Mouse (Mus musculus): ENCODE data around the gene Serpinb6c.

The Serpinb6c gene

DNA sequence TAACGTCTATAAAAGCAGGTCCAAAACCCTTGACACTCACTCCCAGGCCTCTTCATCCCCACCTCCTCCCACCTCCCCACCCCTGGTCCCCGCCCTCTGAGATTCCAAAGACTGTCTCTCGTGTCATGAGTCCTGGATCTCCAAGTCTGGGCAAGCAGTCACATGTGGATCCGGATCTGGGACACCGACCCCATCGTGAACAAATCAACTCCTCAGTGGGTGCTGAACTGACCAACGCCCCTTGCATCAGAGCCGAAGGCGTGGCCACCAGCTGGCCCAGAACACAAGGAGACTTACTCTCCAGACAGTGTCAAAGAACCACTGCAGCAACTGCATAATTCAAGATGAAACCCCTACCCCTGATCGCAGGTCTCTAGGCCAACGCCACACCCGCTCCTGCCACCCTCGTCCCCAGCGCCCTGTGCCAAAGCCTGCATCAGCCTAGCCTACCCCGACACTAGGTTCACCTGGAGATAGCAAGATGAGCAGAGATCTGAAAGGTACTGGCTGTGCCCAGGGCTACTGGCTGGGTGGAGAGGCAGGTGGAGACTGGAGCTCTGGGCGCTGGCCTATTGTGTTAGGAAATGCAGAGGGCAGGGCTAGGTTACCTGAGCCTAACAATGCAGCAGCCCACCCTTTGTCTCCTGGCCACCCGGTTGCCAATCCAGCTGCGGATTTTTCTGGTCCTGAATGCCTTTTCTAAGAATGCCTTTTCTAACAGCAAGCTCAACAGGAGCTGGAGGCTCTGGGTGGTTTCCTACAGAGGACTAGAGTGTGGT is at the start of gene Serpinb6c:
Serpinb6c (minus strand) TSS at position 533 of the 779 bp plus-strand sequence.
- WGBS: 84% methylated on average over 18 of the region's 18 CpGs

DNA sequence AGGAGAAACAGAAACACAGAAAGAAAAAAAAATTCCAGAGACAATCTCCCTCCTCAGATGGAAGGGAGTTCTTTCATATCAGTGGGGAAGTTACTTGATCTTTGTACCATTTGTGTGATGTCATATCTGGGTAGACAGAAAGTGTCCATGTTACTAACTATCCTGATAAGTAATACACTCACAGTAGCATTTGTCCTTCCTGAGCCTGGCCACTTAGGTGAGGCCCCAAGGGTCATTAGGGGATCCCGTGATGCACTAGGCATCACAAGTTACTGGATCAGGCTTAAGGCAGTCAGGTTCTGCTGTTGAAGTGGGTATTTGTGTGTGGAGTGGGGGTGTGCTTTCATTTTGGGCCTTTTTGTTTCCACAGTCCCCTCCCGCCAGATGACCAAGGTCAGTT is 47.4 kb upstream of the Serpinb6c start:
- 93% methylated on average over 2 of the region's 2 CpGs for WGBS

DNA sequence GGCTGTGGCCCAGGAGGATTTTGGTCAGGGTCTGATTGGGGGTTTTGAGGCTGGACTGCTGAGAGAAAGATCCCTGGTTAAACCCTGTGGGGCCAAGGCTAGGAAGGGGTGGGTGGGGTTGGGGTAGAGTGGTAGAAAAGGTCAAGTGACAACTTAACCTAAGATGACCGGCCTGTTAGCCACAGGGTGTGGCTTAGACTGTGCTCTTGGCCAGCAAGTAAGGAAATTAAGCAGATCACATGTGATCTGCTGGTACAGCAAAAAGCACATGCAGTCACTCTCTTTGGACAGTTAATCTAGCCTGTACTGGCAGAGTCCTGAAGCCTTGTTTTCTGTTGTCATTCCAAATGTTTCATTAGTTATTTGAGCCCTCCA is 46.6 kb upstream of the Serpinb6c start:
- WGBS: 80% methylated on average over 1 of the region's 1 CpGs

DNA sequence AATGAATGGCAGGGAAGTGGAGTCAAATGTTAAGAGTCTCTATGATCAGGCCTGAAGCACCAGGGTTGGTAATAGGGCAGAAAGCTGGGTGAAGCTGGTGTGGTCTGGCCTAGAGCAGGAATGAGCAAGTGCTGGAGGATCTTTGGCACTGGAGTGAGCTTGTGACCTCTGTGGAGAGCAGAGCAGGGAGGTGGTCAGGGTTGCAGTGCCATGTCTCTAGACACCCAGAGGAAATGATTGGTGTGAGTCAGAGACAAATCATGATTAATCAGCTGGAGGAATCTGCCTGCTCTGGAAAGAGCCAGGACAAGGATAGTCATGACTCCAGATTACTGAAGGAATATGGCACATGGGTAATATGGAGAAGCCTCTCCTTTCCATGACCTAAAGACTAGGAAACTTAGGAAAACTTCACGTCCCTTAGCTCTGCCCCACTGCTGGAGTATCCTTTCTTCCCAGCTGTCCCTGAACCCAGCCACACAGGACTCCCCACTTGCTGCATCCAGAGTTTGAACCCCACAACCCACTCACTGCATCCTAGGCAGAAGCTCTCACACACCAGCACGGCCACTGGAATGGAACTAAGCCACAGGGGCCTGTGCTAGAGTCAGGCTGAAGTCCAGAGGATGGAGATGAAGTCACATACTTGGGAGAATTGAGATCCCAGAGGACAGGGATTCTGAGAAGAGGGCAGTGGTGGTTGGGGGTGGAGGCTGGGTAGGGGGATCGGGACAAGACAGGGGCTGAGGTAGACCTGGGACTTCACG is 46.0 kb upstream of the Serpinb6c start:
- 94% methylated on average over 4 of the region's 4 CpGs for WGBS

DNA sequence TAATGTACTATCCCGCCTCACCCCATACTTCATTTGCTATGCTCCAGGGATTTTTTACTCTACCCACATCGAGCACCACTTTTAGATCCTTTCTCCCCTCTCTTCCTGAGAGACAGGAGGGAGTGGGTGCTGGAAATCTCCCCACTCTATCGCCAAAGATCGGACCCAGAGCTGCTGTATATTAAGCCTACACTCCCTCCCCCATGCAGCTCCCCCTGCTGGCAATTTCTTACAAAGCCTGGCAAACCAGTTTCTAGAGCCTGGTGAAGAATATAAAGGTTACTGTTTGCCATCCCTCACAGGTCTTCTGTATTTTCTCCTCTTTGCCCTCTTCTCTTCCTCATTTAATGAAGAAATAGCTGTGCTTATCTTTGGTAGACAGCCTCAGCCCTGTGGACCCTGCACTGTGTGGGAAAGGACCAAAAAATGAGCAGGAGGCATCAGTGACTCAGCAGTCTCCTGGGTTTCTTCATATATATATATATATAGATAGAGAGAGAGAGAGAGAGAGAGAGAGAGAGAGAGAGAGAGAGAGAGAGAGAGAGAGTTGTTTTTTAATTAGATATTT is 36.8 kb upstream of the Serpinb6c start:
- 23% methylated on average over 4 of the region's 4 CpGs for WGBS

DNA sequence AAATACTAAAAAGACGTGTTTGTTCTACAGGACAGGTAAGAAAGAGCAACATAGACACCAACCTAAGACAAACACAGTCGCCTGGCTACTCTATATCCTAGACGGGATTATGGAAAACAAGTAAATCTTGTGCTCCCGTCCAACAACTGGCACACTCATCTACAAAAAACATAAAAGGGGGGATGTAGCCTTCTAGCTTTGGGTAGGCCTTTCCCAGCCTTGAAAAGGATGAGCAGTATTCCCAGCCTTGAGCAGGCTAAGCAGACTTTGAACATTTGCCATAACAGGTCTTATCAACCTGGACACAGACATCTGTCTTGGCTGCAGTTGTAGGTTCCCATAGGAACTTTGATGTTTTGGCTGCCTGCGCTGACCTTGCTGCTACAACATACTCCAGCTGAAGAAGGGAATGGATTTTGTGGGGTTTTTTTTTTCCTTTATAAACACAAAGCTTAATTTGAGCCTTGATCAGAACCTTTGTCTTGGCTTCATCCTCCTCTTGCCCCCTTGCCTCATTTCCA is 35.8 kb upstream of the Serpinb6c start:
- 90% methylated on average over 5 of the region's 5 CpGs for WGBS

DNA sequence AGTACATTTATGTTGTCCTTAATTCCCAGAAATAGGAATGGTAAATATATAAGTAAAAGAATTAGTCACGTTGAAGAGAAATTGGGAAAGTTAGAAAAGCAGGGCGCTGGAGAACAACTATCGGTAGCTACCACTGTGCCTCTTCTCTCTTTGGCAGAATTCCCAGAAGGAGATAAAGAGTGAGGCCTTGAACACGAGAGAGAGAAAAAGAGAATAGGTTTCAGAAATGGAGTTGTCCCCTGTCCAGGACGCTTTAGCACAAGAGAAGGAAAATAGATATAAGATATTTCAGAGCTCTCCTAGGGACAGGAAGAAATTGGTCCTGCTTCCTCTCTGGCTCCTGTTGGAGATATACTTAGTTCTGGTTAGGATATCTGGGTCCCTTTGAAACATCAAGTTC is 31.6 kb upstream of the Serpinb6c start:
- WGBS: 48% methylated on average over 5 of the region's 5 CpGs

DNA sequence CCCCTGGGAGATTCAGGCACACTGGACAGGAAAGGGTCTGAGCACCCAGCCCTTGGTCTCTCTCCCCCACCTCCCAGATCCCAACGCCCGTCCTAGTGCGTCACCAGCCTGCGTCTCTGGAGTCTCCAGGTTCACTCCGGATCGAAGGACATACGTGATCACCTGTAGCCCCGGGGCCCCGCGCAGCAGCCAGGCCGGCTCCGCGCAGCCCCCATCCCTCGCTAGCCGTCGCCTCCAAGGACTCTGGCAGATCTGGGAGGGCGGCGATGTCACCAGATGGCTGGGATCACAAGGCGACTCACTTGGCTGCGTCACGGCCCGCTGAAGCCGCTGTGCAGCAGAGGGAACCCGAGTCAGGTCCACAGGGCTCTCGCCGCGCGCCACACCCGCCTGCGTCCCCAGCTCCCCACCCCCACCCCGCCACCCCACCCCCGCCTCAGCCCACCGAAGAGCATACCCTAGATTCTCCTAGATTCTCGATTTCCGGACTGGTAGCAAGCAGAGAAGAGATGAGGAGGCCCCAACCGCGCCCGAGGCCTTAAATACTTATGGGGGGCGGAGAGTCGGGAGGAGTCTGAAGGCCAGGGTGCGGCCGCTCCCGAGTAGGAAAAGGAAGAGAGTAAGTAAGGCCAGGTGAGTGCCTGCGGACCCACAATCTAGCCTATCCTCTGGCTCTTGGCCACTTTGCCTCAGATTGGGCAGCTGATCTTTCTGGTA is 30.1 kb upstream of the Serpinb6c start:
- WGBS: under 1% methylated on average over 44 of the region's 44 CpGs

DNA sequence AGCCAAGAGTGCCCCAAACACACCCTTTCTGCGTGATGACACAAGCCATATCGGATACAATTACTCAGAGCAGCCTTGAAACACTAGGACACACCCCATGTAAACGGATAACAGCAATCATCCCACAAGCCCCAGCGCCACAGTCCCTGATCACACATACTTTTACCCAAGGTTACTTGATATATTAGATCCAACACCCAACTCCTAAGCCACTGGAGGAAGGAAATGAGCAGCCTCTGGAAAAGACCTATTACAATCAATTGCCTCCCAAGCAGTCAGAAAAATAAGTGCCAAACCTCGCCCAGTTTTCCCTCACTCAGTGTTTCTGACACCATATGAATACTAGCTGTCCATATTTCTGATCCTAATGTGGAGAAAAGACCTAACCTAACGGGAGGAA is 29.2 kb upstream of the Serpinb6c start:
- WGBS: 57% methylated on average over 6 of the region's 6 CpGs

DNA sequence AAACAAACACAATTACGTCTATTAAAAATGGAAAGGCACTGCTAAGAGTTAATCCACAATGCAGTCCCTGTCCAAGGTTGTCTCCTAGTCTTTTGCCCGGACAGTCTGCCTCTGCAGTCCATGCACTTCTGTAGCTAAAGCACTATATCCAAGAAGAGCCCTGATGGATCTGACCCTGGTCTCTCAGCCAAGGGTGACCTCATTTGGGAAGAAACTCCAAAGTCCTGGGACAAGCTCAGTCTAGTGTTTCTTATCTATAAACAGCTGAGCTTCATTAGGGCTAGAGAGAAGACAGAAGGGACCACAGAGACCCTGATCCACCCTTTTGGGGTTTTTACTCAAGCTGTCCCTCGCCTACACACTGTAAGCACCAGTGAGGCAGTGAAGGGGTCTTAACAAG is 25.4 kb upstream of the Serpinb6c start:
- WGBS: 91% methylated on average over 3 of the region's 3 CpGs

DNA sequence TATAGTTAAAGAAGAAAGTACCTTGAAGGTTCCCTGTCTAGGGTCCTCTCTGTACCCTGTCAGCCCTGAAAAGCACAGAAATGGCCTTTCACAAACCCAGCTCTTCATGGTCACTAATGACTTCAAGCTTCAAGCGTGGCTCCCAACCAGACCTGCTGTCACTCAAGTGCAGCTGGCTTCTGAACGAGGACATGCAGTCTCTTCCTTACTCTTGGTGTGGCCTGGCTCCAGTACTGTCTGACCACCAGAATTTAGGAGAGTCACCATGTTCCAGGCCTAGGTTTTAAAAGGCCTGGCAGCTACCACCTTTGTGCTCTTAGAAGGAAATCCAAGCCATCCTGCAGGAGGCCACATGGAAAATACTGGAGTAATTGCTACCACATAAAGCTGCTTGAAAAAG is 24.8 kb upstream of the Serpinb6c start:
- 80% methylated on average over 2 of the region's 2 CpGs for WGBS

DNA sequence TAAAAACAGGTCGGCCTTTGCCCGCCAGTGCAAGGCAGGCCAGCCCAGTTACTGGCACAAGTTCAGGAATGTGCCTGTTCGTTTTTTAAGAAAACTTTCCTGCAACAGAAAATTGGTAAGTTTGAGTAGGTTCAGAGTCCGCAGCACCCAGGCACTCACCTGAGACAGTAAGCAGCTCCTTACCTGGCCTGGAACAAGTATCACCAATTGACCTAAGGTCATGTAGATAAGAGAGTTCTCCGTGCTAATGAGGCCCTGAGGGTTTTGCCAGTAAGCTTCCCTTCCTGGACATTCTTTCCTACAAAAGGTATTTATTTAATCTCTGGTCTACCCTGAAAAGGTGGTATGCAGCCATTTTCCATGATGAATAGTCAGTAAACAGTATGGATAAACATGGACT is 16.2 kb upstream of the Serpinb6c start:
- WGBS: 84% methylated on average over 5 of the region's 5 CpGs

DNA sequence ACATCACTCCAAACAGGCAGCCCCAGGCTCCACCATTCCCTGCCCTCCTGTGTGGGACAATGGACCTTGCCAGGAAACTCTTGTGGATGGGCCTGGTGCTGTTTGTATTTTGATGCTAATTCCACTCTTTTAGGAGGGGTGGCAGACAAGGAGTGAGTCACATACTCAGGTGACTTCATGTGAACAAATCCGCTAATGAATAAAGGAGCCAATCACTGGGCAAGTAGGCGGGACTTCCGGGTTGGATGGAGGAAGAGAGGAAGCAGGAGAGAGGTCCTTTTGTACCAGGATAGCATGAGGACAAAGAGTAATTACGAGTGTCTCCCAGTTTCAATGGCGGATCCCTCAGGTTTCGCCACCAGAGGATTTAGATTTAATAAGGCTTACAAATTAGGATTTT is 15.5 kb upstream of the Serpinb6c start:
- WGBS: 93% methylated on average over 6 of the region's 6 CpGs

DNA sequence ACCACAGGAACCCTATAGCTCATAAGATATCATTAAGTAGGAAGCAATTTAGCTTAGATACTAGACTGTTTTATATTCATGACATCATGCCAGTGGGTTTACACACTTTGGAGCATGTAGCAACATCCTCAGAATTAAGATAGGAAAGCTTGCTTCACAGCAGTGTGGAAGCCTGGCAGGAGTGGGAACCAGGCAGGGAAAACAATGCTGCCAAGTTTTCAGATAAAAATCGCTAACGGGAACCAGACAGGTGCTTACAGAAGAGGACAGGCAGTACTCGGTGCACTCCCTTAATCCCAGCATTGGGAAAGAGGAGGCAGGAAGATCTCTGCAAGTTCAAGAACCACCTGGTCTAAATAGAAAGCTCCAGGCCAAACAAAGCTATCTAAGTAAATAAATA is 1.3 kb upstream of the Serpinb6c start:
- 42% methylated on average over 3 of the region's 3 CpGs for whole genome bisulfite sequencing

DNA sequence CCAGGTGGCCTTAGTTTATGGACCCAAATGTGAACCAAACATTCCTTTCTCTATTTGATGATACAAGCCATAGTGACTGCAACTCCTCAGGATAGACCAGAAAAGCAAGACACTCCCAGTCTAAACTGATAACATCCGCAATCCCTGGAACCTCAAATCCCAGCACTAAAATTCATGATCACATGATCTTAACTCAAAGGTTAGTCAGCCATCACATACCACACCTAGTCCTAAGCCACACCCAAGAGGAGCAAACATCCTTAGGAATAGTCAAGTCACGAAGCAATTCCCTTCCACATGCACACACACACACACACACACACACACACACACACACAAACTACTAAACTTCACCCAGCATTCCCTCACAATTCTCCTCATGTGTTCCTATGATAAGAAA is 2.2 kb downstream of the Serpinb6c start:
- 94% methylated on average over 2 of the region's 2 CpGs for WGBS

DNA sequence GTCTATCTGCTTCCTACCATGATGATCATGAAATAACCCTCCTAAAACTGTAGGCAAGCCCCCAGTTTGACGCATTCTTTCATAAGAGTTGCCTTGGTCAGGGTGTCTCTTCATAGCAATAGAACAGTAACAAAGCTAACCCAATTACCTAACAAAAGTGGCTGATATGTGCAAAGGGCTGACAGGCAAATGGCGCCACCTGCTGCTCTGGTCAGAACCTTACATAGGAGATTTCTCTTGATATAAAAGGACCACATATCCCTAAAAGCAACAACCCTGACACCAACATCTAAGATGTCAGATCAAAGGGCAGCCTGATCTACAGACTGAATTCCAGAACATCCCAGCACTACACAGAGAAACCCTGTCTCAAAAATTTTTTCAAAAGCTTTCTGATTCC is 11.3 kb downstream of the Serpinb6c start:
- 43% methylated on average over 2 of the region's 2 CpGs for WGBS

DNA sequence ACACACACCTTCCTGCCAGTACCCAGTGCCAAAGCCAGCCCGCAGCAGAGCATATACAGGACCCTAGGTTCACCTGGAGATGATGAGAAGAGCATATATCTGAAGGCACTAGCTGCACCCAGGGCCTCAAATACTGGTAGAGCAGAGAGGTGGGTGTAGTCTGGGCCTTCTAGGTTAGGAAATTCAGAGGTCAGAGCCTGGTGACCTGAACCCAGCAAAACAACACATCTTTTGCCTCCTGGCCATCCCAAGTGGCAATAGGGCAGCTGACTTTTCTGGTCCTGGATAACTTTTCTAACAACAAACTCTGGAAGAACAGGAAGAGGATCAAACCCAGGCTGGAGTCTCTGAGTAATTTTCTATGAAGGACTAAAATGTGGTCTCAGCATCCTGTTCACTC is 62.2 kb downstream of the Serpinb6c start, which contains the start of gene Serpinb6e:
Serpinb6e (minus strand) TSS at position 101 of the 400 bp plus-strand sequence.
- WGBS: 47% methylated on average over 1 of the region's 1 CpGs

DNA sequence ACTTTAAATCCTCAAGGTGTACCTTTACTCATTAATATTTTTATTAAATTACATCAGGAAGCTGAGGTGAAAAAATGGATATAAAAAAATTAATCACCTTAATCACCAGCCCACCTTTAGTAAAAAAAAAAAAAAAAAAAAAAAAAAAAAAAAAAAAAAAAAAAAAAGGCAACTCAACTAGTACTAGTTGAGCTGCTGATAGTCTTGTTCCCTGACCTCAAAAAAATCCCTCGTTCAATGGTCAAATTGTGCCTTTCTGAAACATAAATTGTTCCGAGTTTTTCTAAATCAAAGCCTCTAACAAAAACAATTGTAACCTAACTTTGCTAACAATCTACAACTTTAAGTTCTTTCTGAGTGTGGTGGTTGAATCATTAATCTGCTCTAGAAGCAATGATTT is 74.8 kb downstream of the Serpinb6c start:
- 81% methylated on average over 2 of the region's 2 CpGs for WGBS
